Mouse (Mus musculus) intestine, embryonic 15.5 days (tissue): ENCODE results near the gene Hoxb5. TPM values are rescaled to one million over a fixed set of nuclear protein-coding genes. Genes with fewer than 3 reads are reported as not detected.

Source experiments
- ATAC-seq: fragments of 200-750 bp; cut with Nextera tagmentation; 2 replicates; pipeline ENCODE4 v1.8.0; 2017; ENCODE audit warnings: moderate TSS enrichment, moderate library complexity
- H3K27ac ChIP-seq: fragments of 300-500 bp; sonication (generic); 2 replicates; pipeline ENCODE4 v1.5.1; 2015; ENCODE audit warnings: mild to moderate bottlenecking, inconsistent platforms
- H3K27me3 ChIP-seq: fragments of 300-500 bp; sonication (generic); replicated peaks from 2 replicates; pipeline ENCODE4 v1.6.1; 2015; ENCODE audit warnings: inconsistent platforms
- H3K36me3 ChIP-seq: fragments of 300-500 bp; sonication (generic); 2 replicates; pipeline ENCODE4 v1.6.1; 2015; ENCODE audit warnings: inconsistent platforms
- H3K4me1 ChIP-seq: fragments of 300-500 bp; sonication (generic); replicated peaks from 2 replicates; pipeline ENCODE4 v1.6.1; 2015; ENCODE audit warnings: inconsistent platforms
- H3K4me2 ChIP-seq: fragments of 300-500 bp; sonication (generic); replicated peaks from 2 replicates; pipeline ENCODE4 v1.6.1; 2015; ENCODE audit warnings: mild to moderate bottlenecking, inconsistent platforms
- H3K4me3 ChIP-seq: fragments of 300-500 bp; sonication (generic); replicated peaks from 2 replicates; pipeline ENCODE4 v1.5.1; 2015; ENCODE audit warnings: inconsistent platforms
- H3K9ac ChIP-seq: fragments of 300-500 bp; sonication (generic); 2 replicates; pipeline ENCODE4 v1.6.1; 2015; ENCODE audit warnings: inconsistent platforms
- H3K9me3 ChIP-seq: fragments of 300-500 bp; sonication (generic); 2 replicates; pipeline ENCODE4 v1.6.1; 2016; ENCODE audit warnings: inconsistent platforms
- WGBS: fragments of 180-500 bp; shearing (Covaris S2); methylation state at CpG from one replicate; pipeline ENCODE4 v1.1.7; 2015; 5-methylcytosine and 5-hydroxymethylcytosine counted together
- polyA plus RNA-seq: library from polyadenylated mRNA; unstranded; fragments of >200 nt; fragmentation: Nextera tagmentation; extraction: Ambion mirVana; gene quantifications from 2 replicates; pipeline ENCODE4 v1.2.1, GENCODE M21; 2015

Hoxb5 gene
- polyA plus RNA-seq, 1 experiment from 2014 or later, result 31.3 TPM

- 4% methylated on average over 33 of the region's 33 CpGs for WGBS
- peaks cover 12% of the 10 kb centered on the region for H3K4me1 ChIP-seq
- no peak overlapping the region for H3K27ac ChIP-seq
- no peak overlapping the region for H3K9ac ChIP-seq
- H3K9me3 ChIP-seq, result no peaks in the 10 kb centered on the region
- no peak overlapping the region for H3K4me2 ChIP-seq
- peaks cover 91% of the 10 kb centered on the region for H3K27me3 ChIP-seq
- no peaks in the 10 kb centered on the region for H3K36me3 ChIP-seq
- 0 out of 2 replicates have a peak overlapping the region, but pooled peaks have one; percentile 2 for H3K4me3 ChIP-seq
- no peak for ATAC-seq
Measured at GRCm38 (mm10) chr11:96263636-96264389, 39.3 kb upstream of the Hoxb5 start.

- Histone ChIP-seq H3K4me2 (no peak overlapping the region), H3K27me3 (peaks cover 91% of the 10 kb centered on the region), H3K9ac (no peak overlapping the region), H3K4me1 (peaks cover 9% of the 10 kb centered on the region), H3K27ac (no peak overlapping the region), H3K4me3 (no peak overlapping the region), H3K36me3 (no peaks in the 10 kb centered on the region), H3K9me3 (no peaks in the 10 kb centered on the region)
- no peak for ATAC-seq
- WGBS, result 25% methylated on average over 8 of the region's 8 CpGs
Measured at GRCm38 (mm10) chr11:96264390-96265020, 38.6 kb upstream of the Hoxb5 start.

- Histone ChIP-seq H3K27ac (no peak overlapping the region), H3K9ac (no peak overlapping the region)
Measured at GRCm38 (mm10) chr11:96265954-96266353, 37.2 kb upstream of the Hoxb5 start.

GRCm38 (mm10) chr11:96267021-96267920 lies 35.9 kb upstream of the Hoxb5 start:
- Histone ChIP-seq H3K27ac (no peak overlapping the region), H3K4me1 (peaks cover 23% of the 10 kb centered on the region), H3K4me2 (no peak overlapping the region), H3K4me3 (no peak overlapping the region), H3K9me3 (no peaks in the 10 kb centered on the region), H3K27me3 (peaks cover 92% of the 10 kb centered on the region), H3K9ac (no peak overlapping the region), H3K36me3 (no peaks in the 10 kb centered on the region)
- WGBS, result 32% methylated on average over 7 of the region's 7 CpGs
- no peak for ATAC-seq

More at GRCm38 (mm10) chr11:96265954-96266353, 37.2 kb upstream of the Hoxb5 start:
- peak; percentile 34; the same call in 1 of the 2 replicates for ATAC-seq
- H3K4me2 ChIP-seq, result no peak overlapping the region
- H3K9me3 ChIP-seq, result no peaks in the 10 kb centered on the region
- H3K27me3 ChIP-seq, result peaks cover 92% of the 10 kb centered on the region
- peaks cover 10% of the 10 kb centered on the region for H3K4me1 ChIP-seq
- no peak overlapping the region for H3K4me3 ChIP-seq
- no peaks in the 10 kb centered on the region for H3K36me3 ChIP-seq
- 11% methylated on average over 7 of the region's 7 CpGs for WGBS

- WGBS, result 22% methylated on average over 1 of the region's 1 CpGs
- Histone ChIP-seq H3K27ac (no peak overlapping the region), H3K27me3 (peaks cover 93% of the 10 kb centered on the region), H3K4me3 (no peak overlapping the region), H3K4me2 (no peak overlapping the region), H3K4me1 (peaks cover 27% of the 10 kb centered on the region), H3K36me3 (no peaks in the 10 kb centered on the region), H3K9me3 (no peaks in the 10 kb centered on the region), H3K9ac (no peak overlapping the region)
- no peak for ATAC-seq
Measured at GRCm38 (mm10) chr11:96268031-96268745, 34.9 kb upstream of the Hoxb5 start.

- H3K27me3 ChIP-seq, result peaks cover 93% of the 10 kb centered on the region
- H3K36me3 ChIP-seq, result no peaks in the 10 kb centered on the region
- no peak overlapping the region for H3K27ac ChIP-seq
- no peak overlapping the region for H3K4me3 ChIP-seq
- no peak overlapping the region; the same call in 1 of the 2 replicates for H3K4me2 ChIP-seq
- no peaks in the 10 kb centered on the region for H3K9me3 ChIP-seq
- H3K9ac ChIP-seq, result no peak overlapping the region
- 1% methylated on average over 19 of the region's 19 CpGs for WGBS
- H3K4me1 ChIP-seq, result peaks cover 22% of the 10 kb centered on the region
- no peak for ATAC-seq
Measured at GRCm38 (mm10) chr11:96269869-96270268, 33.3 kb upstream of the Hoxb5 start.

- Histone ChIP-seq H3K4me1 (peaks cover 22% of the 10 kb centered on the region), H3K9ac (peak within 1 kb of the TSS; percentile 37; the same call in 1 of the 2 replicates), H3K9me3 (no peaks in the 10 kb centered on the region), H3K27ac (peak within 1 kb of the TSS; percentile 62), H3K4me3 (peak within 1 kb of the TSS; percentile 40), H3K36me3 (no peaks in the 10 kb centered on the region), H3K27me3 (peaks cover 94% of the 10 kb centered on the region), H3K4me2 (peak within 1 kb of the TSS; percentile 71)
- ATAC-seq, result peak; percentile 46
- WGBS, result under 1% methylated on average over 37 of the region's 40 CpGs
Measured at GRCm38 (mm10) chr11:96270996-96271540, 32.1 kb upstream of the Hoxb5 start, which contains the start of gene Hoxb9. TSS of gene Hoxb9 (plus strand) at chr11:96271457.

- H3K36me3 ChIP-seq, result no peaks in the 10 kb centered on the region
- H3K9ac ChIP-seq, result peak overlapping the region; percentile 28; the same call in 1 of the 2 replicates
- under 1% methylated on average over 52 of the region's 52 CpGs for WGBS
- H3K4me1 ChIP-seq, result peaks cover 22% of the 10 kb centered on the region
- peak overlapping the region; percentile 40 for H3K4me3 ChIP-seq
- no peaks in the 10 kb centered on the region for H3K9me3 ChIP-seq
- H3K27ac ChIP-seq, result peak overlapping the region; percentile 62
- ATAC-seq, result peak; percentile 73
- H3K4me2 ChIP-seq, result peak overlapping the region; percentile 71
- peaks cover 97% of the 10 kb centered on the region for H3K27me3 ChIP-seq
Measured at GRCm38 (mm10) chr11:96271541-96272011, 31.6 kb upstream of the Hoxb5 start.

GRCm38 (mm10) chr11:96272024-96272921 lies 30.9 kb upstream of the Hoxb5 start:
- peak overlapping the region; percentile 40 for H3K4me3 ChIP-seq
- 1% methylated on average over 55 of the region's 58 CpGs for WGBS
- H3K4me2 ChIP-seq, result peak overlapping the region; percentile 71
- H3K27ac ChIP-seq, result peak overlapping the region; percentile 22; the same call in 1 of the 2 replicates
- peak; percentile 44 for ATAC-seq
- H3K4me1 ChIP-seq, result peaks cover 23% of the 10 kb centered on the region
- peaks cover 97% of the 10 kb centered on the region for H3K27me3 ChIP-seq
- no peaks in the 10 kb centered on the region for H3K9me3 ChIP-seq
- peak overlapping the region; percentile 37; the same call in 1 of the 2 replicates for H3K9ac ChIP-seq
- H3K36me3 ChIP-seq, result no peaks in the 10 kb centered on the region

- WGBS, result 23% methylated on average over 10 of the region's 10 CpGs
- ATAC-seq, result no peak
- Histone ChIP-seq H3K4me3 (no peak overlapping the region), H3K27me3 (peaks cover 95% of the 10 kb centered on the region), H3K36me3 (no peaks in the 10 kb centered on the region), H3K27ac (no peak overlapping the region), H3K4me1 (peaks cover 35% of the 10 kb centered on the region), H3K9me3 (no peaks in the 10 kb centered on the region), H3K4me2 (no peak overlapping the region), H3K9ac (no peak overlapping the region)
Measured at GRCm38 (mm10) chr11:96274428-96274827, 28.7 kb upstream of the Hoxb5 start.
